Mouse (Mus musculus): ENCODE results near the gene Clca4b. TPM values are rescaled to one million over a fixed set of nuclear protein-coding genes. Genes with fewer than 3 reads are reported as not detected.
"Not testable (repeated sequence)": the region's sequence is repeated elsewhere in the genome, so short reads cannot be mapped to it uniquely, and the experiment has no call there.

Gene Clca4b
- not detected in 2 replicates for polyA plus RNA-seq (2012; ENCODE audit: insufficient read depth, insufficient read length, low replicate concordance, missing spikeins)

- Histone ChIP-seq H3K27ac (ENCODE audit: insufficient read depth, low read depth, low read length) (no peak within 1 kb of the TSS), H3K4me3 (ENCODE audit: insufficient read depth, low read depth, low read length) (no peak within 1 kb of the TSS), H3K4me1 (ENCODE audit: control insufficient read depth, insufficient read depth, low read length) (no peaks in the 10 kb centered on the region)
- TF ChIP-seq CTCF (IDR thresholded peaks at IDR 0.05; ENCODE audit: insufficient read depth, low read depth, low read length) (no peak), POLR2A (IDR thresholded peaks at IDR 0.05; ENCODE audit: insufficient read depth, low read depth, low read length) (no peak)
Observed at GRCm38 (mm10) chr3:144932335-144932734, at the start of gene Clca4b. TSS of gene Clca4b (minus strand) at chr3:144932529.

- TF ChIP-seq CTCF (IDR thresholded peaks at IDR 0.05; ENCODE audit: insufficient read depth, low read depth, low read length) (no peak), POLR2A (IDR thresholded peaks at IDR 0.05; ENCODE audit: insufficient read depth, low read depth, low read length) (no peak)
- 85% methylated on average over 6 of the region's 6 CpGs for WGBS
- Histone ChIP-seq H3K4me3 (ENCODE audit: insufficient read depth, low read depth, low read length) (no peak overlapping the region), H3K4me1 (ENCODE audit: control insufficient read depth, insufficient read depth, low read length) (no peaks in the 10 kb centered on the region), H3K27ac (ENCODE audit: insufficient read depth, low read depth, low read length) (no peak overlapping the region)
Observed at GRCm38 (mm10) chr3:144980551-144980950, 48.2 kb upstream of the Clca4b start.

- WGBS, result 30% methylated on average over 4 of the region's 4 CpGs
- no peak overlapping the region for H3K27ac ChIP-seq (ENCODE audit: insufficient read depth, low read depth, low read length)
- H3K4me3 ChIP-seq (ENCODE audit: insufficient read depth, low read depth, low read length), result no peak overlapping the region
- H3K4me1 ChIP-seq (ENCODE audit: control insufficient read depth, insufficient read depth, low read length), result no peaks in the 10 kb centered on the region
- TF ChIP-seq CTCF (IDR thresholded peaks at IDR 0.05; ENCODE audit: insufficient read depth, low read depth, low read length), result no peak
- no peak for TF ChIP-seq POLR2A (IDR thresholded peaks at IDR 0.05; ENCODE audit: insufficient read depth, low read depth, low read length)
Observed at GRCm38 (mm10) chr3:144977631-144978030, 45.3 kb upstream of the Clca4b start.

GRCm38 (mm10) chr3:144976091-144976490 lies 43.8 kb upstream of the Clca4b start:
- 81% methylated on average over 1 of the region's 1 CpGs for WGBS
- no peak for TF ChIP-seq CTCF (IDR thresholded peaks at IDR 0.05; ENCODE audit: insufficient read depth, low read depth, low read length)
- TF ChIP-seq POLR2A (IDR thresholded peaks at IDR 0.05; ENCODE audit: insufficient read depth, low read depth, low read length), result no peak
- no peaks in the 10 kb centered on the region for H3K4me1 ChIP-seq (ENCODE audit: control insufficient read depth, insufficient read depth, low read length)
- no peak overlapping the region for H3K27ac ChIP-seq (ENCODE audit: insufficient read depth, low read depth, low read length)
- no peak overlapping the region for H3K4me3 ChIP-seq (ENCODE audit: insufficient read depth, low read depth, low read length)

- Histone ChIP-seq H3K4me3 (ENCODE audit: insufficient read depth, low read depth, low read length) (no peak within 1 kb of the TSS), H3K27ac (ENCODE audit: insufficient read depth, low read depth, low read length) (no peak within 1 kb of the TSS), H3K4me1 (ENCODE audit: control insufficient read depth, insufficient read depth, low read length) (no peaks in the 10 kb centered on the region)
- TF ChIP-seq POLR2A (IDR thresholded peaks at IDR 0.05; ENCODE audit: insufficient read depth, low read depth, low read length), result no peak
Observed at GRCm38 (mm10) chr3:144974945-144975344, 42.6 kb upstream of the Clca4b start, which contains the start of gene Clca4a. TSS of gene Clca4a (minus strand) at chr3:144975045.

- no peak for TF ChIP-seq CTCF (IDR thresholded peaks at IDR 0.05; ENCODE audit: insufficient read depth, low read depth, low read length)
- TF ChIP-seq POLR2A (IDR thresholded peaks at IDR 0.05; ENCODE audit: insufficient read depth, low read depth, low read length), result no peak
- WGBS, result 83% methylated on average over 9 of the region's 9 CpGs
- no peaks in the 10 kb centered on the region for H3K4me1 ChIP-seq (ENCODE audit: control insufficient read depth, insufficient read depth, low read length)
- H3K4me3 ChIP-seq (ENCODE audit: insufficient read depth, low read depth, low read length), result no peak overlapping the region
- no peak overlapping the region for H3K27ac ChIP-seq (ENCODE audit: insufficient read depth, low read depth, low read length)
Observed at GRCm38 (mm10) chr3:144971553-144972270, 39.4 kb upstream of the Clca4b start.

GRCm38 (mm10) chr3:144969755-144970154 lies 37.4 kb upstream of the Clca4b start:
- H3K4me3 ChIP-seq (ENCODE audit: insufficient read depth, low read depth, low read length), result no peak overlapping the region

GRCm38 (mm10) chr3:144966074-144966473 lies 33.7 kb upstream of the Clca4b start:
- TF ChIP-seq POLR2A (IDR thresholded peaks at IDR 0.05; ENCODE audit: insufficient read depth, low read depth, low read length) (no peak), CTCF (IDR thresholded peaks at IDR 0.05; ENCODE audit: insufficient read depth, low read depth, low read length) (no peak)
- Histone ChIP-seq H3K4me1 (ENCODE audit: control insufficient read depth, insufficient read depth, low read length) (no peaks in the 10 kb centered on the region), H3K27ac (ENCODE audit: insufficient read depth, low read depth, low read length) (no peak overlapping the region), H3K4me3 (ENCODE audit: insufficient read depth, low read depth, low read length) (no peak overlapping the region)
- WGBS, result 54% methylated on average over 4 of the region's 4 CpGs

More at GRCm38 (mm10) chr3:144969755-144970154, 37.4 kb upstream of the Clca4b start:
- Histone ChIP-seq H3K4me1 (ENCODE audit: control insufficient read depth, insufficient read depth, low read length) (no peaks in the 10 kb centered on the region), H3K27ac (ENCODE audit: insufficient read depth, low read depth, low read length) (no peak overlapping the region)
- 85% methylated on average over 1 of the region's 1 CpGs for WGBS
- TF ChIP-seq CTCF (IDR thresholded peaks at IDR 0.05; ENCODE audit: insufficient read depth, low read depth, low read length) (no peak), POLR2A (IDR thresholded peaks at IDR 0.05; ENCODE audit: insufficient read depth, low read depth, low read length) (no peak)

- no peak for TF ChIP-seq CTCF (IDR thresholded peaks at IDR 0.05; ENCODE audit: insufficient read depth, low read depth, low read length)
- no peak for TF ChIP-seq POLR2A (IDR thresholded peaks at IDR 0.05; ENCODE audit: insufficient read depth, low read depth, low read length)
- Histone ChIP-seq H3K4me1 (ENCODE audit: control insufficient read depth, insufficient read depth, low read length) (no peaks in the 10 kb centered on the region), H3K27ac (ENCODE audit: insufficient read depth, low read depth, low read length) (no peak overlapping the region), H3K4me3 (ENCODE audit: insufficient read depth, low read depth, low read length) (no peak overlapping the region)
- 63% methylated on average over 4 of the region's 4 CpGs for WGBS
Observed at GRCm38 (mm10) chr3:144950829-144951228, 18.5 kb upstream of the Clca4b start.

- H3K4me3 ChIP-seq (ENCODE audit: insufficient read depth, low read depth, low read length); H3K4me1 ChIP-seq (ENCODE audit: control insufficient read depth, insufficient read depth, low read length); H3K27ac ChIP-seq (ENCODE audit: insufficient read depth, low read depth, low read length): not testable (repeated sequence)
- 35% methylated on average over 5 of the region's 5 CpGs for WGBS
Observed at GRCm38 (mm10) chr3:144947376-144947775, 15.0 kb upstream of the Clca4b start.

GRCm38 (mm10) chr3:144933625-144934024 lies 1.3 kb upstream of the Clca4b start:
- H3K4me3 ChIP-seq (ENCODE audit: insufficient read depth, low read depth, low read length); H3K27ac ChIP-seq (ENCODE audit: insufficient read depth, low read depth, low read length); H3K4me1 ChIP-seq (ENCODE audit: control insufficient read depth, insufficient read depth, low read length): not testable (repeated sequence)
